Mouse (Mus musculus): ENCODE measurements around the gene Igdcc3.

The Igdcc3 gene

GRCm38 (mm10) chr9:65140936-65141305 is at the start of gene Igdcc3:
Gene Igdcc3, plus strand, starts transcription at chr9:65141189.
- DNase-seq (ENCODE audit: low spot score in 2 of 2): no peak

- no peak for DNase-seq (ENCODE audit: low spot score in 2 of 2)
Measured at GRCm38 (mm10) chr9:65094237-65094636, 46.8 kb upstream of the Igdcc3 start.

GRCm38 (mm10) chr9:65100991-65101685 is 39.9 kb upstream of the Igdcc3 start, which contains the start of gene Igdcc4:
Gene Igdcc4, plus strand, starts transcription at chr9:65101486.
- DNase-seq (ENCODE audit: low spot score in 2 of 2): no peak

GRCm38 (mm10) chr9:65101686-65102376 is 39.2 kb upstream of the Igdcc3 start:
- DNase-seq (ENCODE audit: low spot score in 2 of 2): no peak

- DNase-seq (ENCODE audit: low spot score in 2 of 2): no peak
Measured at GRCm38 (mm10) chr9:65102377-65103172, 38.4 kb upstream of the Igdcc3 start.

- no peak for DNase-seq (ENCODE audit: low spot score in 2 of 2)
Measured at GRCm38 (mm10) chr9:65103173-65103752, 37.7 kb upstream of the Igdcc3 start.

- no peak for DNase-seq (ENCODE audit: low spot score in 2 of 2)
Measured at GRCm38 (mm10) chr9:65106821-65107220, 34.2 kb upstream of the Igdcc3 start.

- no peak for DNase-seq (ENCODE audit: low spot score in 2 of 2)
Measured at GRCm38 (mm10) chr9:65107893-65108292, 33.1 kb upstream of the Igdcc3 start.

GRCm38 (mm10) chr9:65109132-65110072 is 31.6 kb upstream of the Igdcc3 start:
- no peak for DNase-seq (ENCODE audit: low spot score in 2 of 2)

GRCm38 (mm10) chr9:65111698-65112097 is 29.3 kb upstream of the Igdcc3 start:
- no peak for DNase-seq (ENCODE audit: low spot score in 2 of 2)

GRCm38 (mm10) chr9:65113694-65114093 is 27.3 kb upstream of the Igdcc3 start:
- DNase-seq (ENCODE audit: low spot score in 2 of 2): no peak

GRCm38 (mm10) chr9:65115891-65116290 is 25.1 kb upstream of the Igdcc3 start:
- DNase-seq (ENCODE audit: low spot score in 2 of 2): no peak

- no peak for DNase-seq (ENCODE audit: low spot score in 2 of 2)
Measured at GRCm38 (mm10) chr9:65117516-65117915, 23.5 kb upstream of the Igdcc3 start.

- DNase-seq (ENCODE audit: low spot score in 2 of 2): peak in 1 of 2 experiments; percentile 65
Measured at GRCm38 (mm10) chr9:65120935-65121334, 20.1 kb upstream of the Igdcc3 start.

- DNase-seq (ENCODE audit: low spot score in 2 of 2): no peak
Measured at GRCm38 (mm10) chr9:65122545-65122944, 18.4 kb upstream of the Igdcc3 start.

- DNase-seq (ENCODE audit: low spot score in 2 of 2): peak in 1 of 2 experiments; percentile 40
Measured at GRCm38 (mm10) chr9:65123552-65124168, 17.3 kb upstream of the Igdcc3 start.

- DNase-seq (ENCODE audit: low spot score in 2 of 2): peak; percentile 31 to 62
Measured at GRCm38 (mm10) chr9:65128123-65128815, 12.7 kb upstream of the Igdcc3 start.

GRCm38 (mm10) chr9:65131717-65132116 is 9.3 kb upstream of the Igdcc3 start:
- no peak for DNase-seq (ENCODE audit: low spot score in 2 of 2)

- DNase-seq (ENCODE audit: low spot score in 2 of 2): peak; percentile 40 to 83
Measured at GRCm38 (mm10) chr9:65133739-65134138, 7.2 kb upstream of the Igdcc3 start.

GRCm38 (mm10) chr9:65135126-65135525 is 5.9 kb upstream of the Igdcc3 start:
- DNase-seq (ENCODE audit: low spot score in 2 of 2): no peak

All from thymus, postnatal 10 days (tissue).